Mouse (Mus musculus): ENCODE results near the gene Mllt6. TPM values are rescaled to one million over a fixed set of nuclear protein-coding genes. Genes with fewer than 3 reads are reported as not detected.

Mllt6 gene
- polyA plus RNA-seq, 2 experiments, result 0.22 to 1.0 TPM

- TF ChIP-seq EP300 (IDR thresholded peaks at IDR 0.05; ENCODE audit: low read depth) (no peak), CTCF (IDR thresholded peaks at IDR 0.05; ENCODE audit: low read depth) (no peak)
- WGBS (ENCODE audit: insufficient replicate concordance), result 52% methylated on average over 15 of the region's 15 CpGs
- H3K36me3 ChIP-seq (replicated peaks; ENCODE audit: control insufficient read depth, insufficient read depth, low read depth), result peaks cover 29% of the 10 kb centered on the region
Observed at GRCm38 (mm10) chr11:97718281-97718860, 55.2 kb downstream of the Mllt6 start.

GRCm38 (mm10) chr11:97719041-97719440, 55.8 kb downstream of the Mllt6 start:
- no peak overlapping the region for H3K4me2 ChIP-seq (ENCODE audit: low read depth)
- WGBS (ENCODE audit: insufficient replicate concordance), result 72% methylated on average over 4 of the region's 4 CpGs
- no peak overlapping the region for H3K4me3 ChIP-seq (ENCODE audit: insufficient read depth in 1 of 2, low read depth in 2 of 2, low read length in 2 of 2)
- no peaks in the 10 kb centered on the region for H3K4me1 ChIP-seq (replicated peaks; ENCODE audit: control insufficient read depth in 2 of 2, insufficient read depth in 2 of 2, low read length in 1 of 2)
- no peaks in the 10 kb centered on the region; the same call in 1 of the 2 replicates for H3K9me3 ChIP-seq (ENCODE audit: control insufficient read depth, low read length)
- ATAC-seq (ENCODE audit: insufficient read depth) (no peak), DNase-seq (ENCODE audit: low read depth in 3 of 3, low spot score in 3 of 3) (no peak)
- H3K27me3 ChIP-seq (ENCODE audit: control insufficient read depth, insufficient read depth, low read length), result no peaks in the 10 kb centered on the region
- no peak overlapping the region for H3K27ac ChIP-seq
- no peak overlapping the region for H3K9ac ChIP-seq (replicated peaks)
- TF ChIP-seq CTCF (IDR thresholded peaks at IDR 0.05; ENCODE audit: low read depth) (no peak), EP300 (IDR thresholded peaks at IDR 0.05; ENCODE audit: low read depth) (no peak)
- H3K36me3 ChIP-seq (replicated peaks; ENCODE audit: control insufficient read depth, insufficient read depth, low read depth), result peaks cover 29% of the 10 kb centered on the region

More at GRCm38 (mm10) chr11:97718281-97718860, 55.2 kb downstream of the Mllt6 start:
- H3K4me2 ChIP-seq (ENCODE audit: low read depth), result no peak overlapping the region
- no peaks in the 10 kb centered on the region for H3K27me3 ChIP-seq (ENCODE audit: control insufficient read depth, insufficient read depth, low read length)
- H3K9ac ChIP-seq (replicated peaks), result no peak overlapping the region
- no peak overlapping the region for H3K4me3 ChIP-seq (ENCODE audit: insufficient read depth in 1 of 2, low read depth in 2 of 2, low read length in 2 of 2)
- no peak overlapping the region for H3K27ac ChIP-seq
- H3K4me1 ChIP-seq (replicated peaks; ENCODE audit: control insufficient read depth in 2 of 2, insufficient read depth in 2 of 2, low read length in 1 of 2), result no peaks in the 10 kb centered on the region
- H3K9me3 ChIP-seq (ENCODE audit: control insufficient read depth, low read length), result no peaks in the 10 kb centered on the region; the same call in 1 of the 2 replicates
- no peak for ATAC-seq (ENCODE audit: insufficient read depth)
- DNase-seq (ENCODE audit: low read depth in 3 of 3, low spot score in 3 of 3), result no peak

- no peak overlapping the region for H3K27ac ChIP-seq
- peaks cover 38% of the 10 kb centered on the region for H3K36me3 ChIP-seq (replicated peaks; ENCODE audit: control insufficient read depth, insufficient read depth, low read depth)
- no peaks in the 10 kb centered on the region for H3K27me3 ChIP-seq (ENCODE audit: control insufficient read depth, insufficient read depth, low read length)
- no peaks in the 10 kb centered on the region; the same call in 1 of the 2 replicates for H3K9me3 ChIP-seq (ENCODE audit: control insufficient read depth, low read length)
- 75% methylated on average over 4 of the region's 4 CpGs for WGBS (ENCODE audit: insufficient replicate concordance)
- ATAC-seq (ENCODE audit: insufficient read depth) (no peak), DNase-seq (ENCODE audit: low read depth in 3 of 3, low spot score in 3 of 3) (no peak)
- no peak overlapping the region for H3K4me2 ChIP-seq (ENCODE audit: low read depth)
- H3K4me3 ChIP-seq (ENCODE audit: insufficient read depth in 1 of 2, low read depth in 2 of 2, low read length in 2 of 2), result no peak overlapping the region
- TF ChIP-seq EP300 (IDR thresholded peaks at IDR 0.05; ENCODE audit: low read depth) (no peak), CTCF (IDR thresholded peaks at IDR 0.05; ENCODE audit: low read depth) (no peak)
- H3K4me1 ChIP-seq (replicated peaks; ENCODE audit: control insufficient read depth in 2 of 2, insufficient read depth in 2 of 2, low read length in 1 of 2), result no peaks in the 10 kb centered on the region
- no peak overlapping the region for H3K9ac ChIP-seq (replicated peaks)
Observed at GRCm38 (mm10) chr11:97721338-97721737, 58.1 kb downstream of the Mllt6 start.

- no peak overlapping the region for H3K9ac ChIP-seq (replicated peaks)
- no peak overlapping the region for H3K4me3 ChIP-seq (ENCODE audit: insufficient read depth in 1 of 2, low read depth in 2 of 2, low read length in 2 of 2)
- ATAC-seq (ENCODE audit: insufficient read depth) (peak; percentile 47; the same call in 1 of the 2 replicates), DNase-seq (ENCODE audit: low read depth in 3 of 3, low spot score in 3 of 3) (no peak)
- H3K36me3 ChIP-seq (replicated peaks; ENCODE audit: control insufficient read depth, insufficient read depth, low read depth), result peaks cover 36% of the 10 kb centered on the region
- no peaks in the 10 kb centered on the region for H3K4me1 ChIP-seq (replicated peaks; ENCODE audit: control insufficient read depth in 2 of 2, insufficient read depth in 2 of 2, low read length in 1 of 2)
- 49% methylated on average over 7 of the region's 7 CpGs for WGBS (ENCODE audit: insufficient replicate concordance)
- H3K4me2 ChIP-seq (ENCODE audit: low read depth), result no peak overlapping the region
- H3K9me3 ChIP-seq (ENCODE audit: control insufficient read depth, low read length), result no peaks in the 10 kb centered on the region; the same call in 1 of the 2 replicates
- TF ChIP-seq EP300 (IDR thresholded peaks at IDR 0.05; ENCODE audit: low read depth), result no peak
- no peak for TF ChIP-seq CTCF (IDR thresholded peaks at IDR 0.05; ENCODE audit: low read depth)
- no peak overlapping the region for H3K27ac ChIP-seq
- H3K27me3 ChIP-seq (ENCODE audit: control insufficient read depth, insufficient read depth, low read length), result no peaks in the 10 kb centered on the region
Observed at GRCm38 (mm10) chr11:97723709-97724108, 60.5 kb downstream of the Mllt6 start.

DNA sequence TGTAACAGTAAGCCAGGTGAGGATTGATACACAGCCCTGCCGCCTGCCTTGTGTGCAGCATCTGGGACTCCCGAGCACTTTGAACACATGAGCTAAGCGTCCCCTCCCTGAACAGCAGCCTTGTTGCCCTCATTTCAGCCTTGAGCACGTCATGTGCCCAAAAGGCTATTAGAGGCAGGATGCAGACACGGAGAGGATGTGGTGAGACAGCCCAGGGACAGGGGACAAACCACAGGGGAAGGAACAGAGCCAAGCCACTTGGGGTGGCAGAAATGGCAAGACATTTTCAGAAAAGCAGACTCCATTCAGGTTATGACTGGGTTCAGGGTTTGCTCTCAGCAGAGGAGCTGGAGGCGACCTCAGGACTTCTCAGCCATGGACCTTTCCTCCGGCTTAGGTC, 65.1 kb downstream of the Mllt6 start:
- Histone ChIP-seq H3K36me3 (replicated peaks; ENCODE audit: control insufficient read depth, insufficient read depth, low read depth) (peaks cover 9% of the 10 kb centered on the region), H3K9ac (replicated peaks) (no peak overlapping the region), H3K27ac (no peak overlapping the region), H3K4me3 (ENCODE audit: insufficient read depth in 1 of 2, low read depth in 2 of 2, low read length in 2 of 2) (no peak overlapping the region), H3K27me3 (ENCODE audit: control insufficient read depth, insufficient read depth, low read length) (no peaks in the 10 kb centered on the region), H3K4me2 (ENCODE audit: low read depth) (no peak overlapping the region), H3K4me1 (replicated peaks; ENCODE audit: control insufficient read depth in 2 of 2, insufficient read depth in 2 of 2, low read length in 1 of 2) (no peaks in the 10 kb centered on the region), H3K9me3 (ENCODE audit: control insufficient read depth, low read length) (no peaks in the 10 kb centered on the region)
- TF ChIP-seq CTCF (IDR thresholded peaks at IDR 0.05; ENCODE audit: low read depth) (no peak), EP300 (IDR thresholded peaks at IDR 0.05; ENCODE audit: low read depth) (no peak)
- ATAC-seq (ENCODE audit: insufficient read depth), result no peak
- DNase-seq (ENCODE audit: low read depth in 3 of 3, low spot score in 3 of 3), result no peak
- WGBS (ENCODE audit: insufficient replicate concordance), result 45% methylated on average over 7 of the region's 7 CpGs

All from liver, embryonic 14.5 days (tissue).